Mouse (Mus musculus) hindbrain, embryonic 11.5 days (tissue): ENCODE measurements around the gene Phykpl. TPM values are rescaled to one million over a fixed set of nuclear protein-coding genes. Genes with fewer than 3 reads are reported as not detected.
A peak's percentile ranks its signal among the peaks of the same experiment; 100 is the strongest.
"Not testable (repeated sequence)": the region's sequence is repeated elsewhere in the genome, so short reads cannot be mapped to it uniquely, and the experiment has no call there.

Experiments
- ATAC-seq: fragments of 200-750 bp; cut with Nextera tagmentation; 2 replicates; pipeline ENCODE4 v1.8.0; 2017; ENCODE audit warnings: mild to moderate bottlenecking, moderate TSS enrichment, moderate library complexity; ENCODE audit not compliant: low FRiP score
- DNase-seq: peaks from one replicate; pipeline ENCODE4 v3.0.0-alpha.2; 2015; ENCODE audit warnings: low spot score
- H3K27ac ChIP-seq: fragments of 300-500 bp; sonication (generic); 2 replicates; pipeline ENCODE4 v1.5.1; 2014; ENCODE audit warnings: mild to moderate bottlenecking, low read depth, low read length
- H3K27me3 ChIP-seq: fragments of 300-500 bp; sonication (generic); 2 replicates; pipeline ENCODE4 v1.6.1; 2014; ENCODE audit warnings: mild to moderate bottlenecking, low read length, moderate library complexity, mixed read lengths; ENCODE audit not compliant: control insufficient read depth, insufficient read depth
- H3K36me3 ChIP-seq: fragments of 300-500 bp; sonication (generic); 2 replicates; pipeline ENCODE4 v1.6.1; 2014; ENCODE audit warnings: mild to moderate bottlenecking, low read length, moderate library complexity, mixed read lengths; ENCODE audit not compliant: control insufficient read depth, insufficient read depth
- H3K4me1 ChIP-seq: fragments of 300-500 bp; sonication (generic); replicated peaks from 2 replicates; pipeline ENCODE4 v1.6.1; 2014; ENCODE audit warnings: low read length, mixed read lengths; ENCODE audit not compliant: control insufficient read depth, insufficient read depth
- H3K4me2 ChIP-seq: fragments of 300-500 bp; sonication (generic); replicated peaks from 2 replicates; pipeline ENCODE4 v1.6.1; 2014; ENCODE audit warnings: mild to moderate bottlenecking, low read depth, low read length
- H3K4me3 ChIP-seq: fragments of 300-500 bp; sonication (generic); 2 replicates; pipeline ENCODE4 v1.5.1; 2014; ENCODE audit warnings: low read depth, low read length
- H3K9ac ChIP-seq: fragments of 300-500 bp; sonication (generic); 2 replicates; pipeline ENCODE4 v1.6.1; 2014; ENCODE audit warnings: low read depth, low read length
- H3K9me3 ChIP-seq: fragments of 300-500 bp; sonication (generic); 2 replicates; pipeline ENCODE4 v1.6.1; 2016; ENCODE audit warnings: low read length; ENCODE audit not compliant: control insufficient read depth
- WGBS: fragments of 180-500 bp; shearing (Covaris S2); extraction: QIAGEN DNeasy Blood & Tissue Kit; methylation state at CpG from one replicate; pipeline ENCODE4 v1.1.7; 2014; 5-methylcytosine and 5-hydroxymethylcytosine counted together
- polyA plus RNA-seq: library from polyadenylated mRNA; unstranded; fragments of >200 nt; fragmentation: Nextera tagmentation; extraction: Ambion mirVana; gene quantifications from 2 replicates; pipeline ENCODE4 v1.2.1, GENCODE M21; 2014

Phykpl gene
- polyA plus RNA-seq, 1 experiment from 2014 or later = 13.2 TPM

DNA sequence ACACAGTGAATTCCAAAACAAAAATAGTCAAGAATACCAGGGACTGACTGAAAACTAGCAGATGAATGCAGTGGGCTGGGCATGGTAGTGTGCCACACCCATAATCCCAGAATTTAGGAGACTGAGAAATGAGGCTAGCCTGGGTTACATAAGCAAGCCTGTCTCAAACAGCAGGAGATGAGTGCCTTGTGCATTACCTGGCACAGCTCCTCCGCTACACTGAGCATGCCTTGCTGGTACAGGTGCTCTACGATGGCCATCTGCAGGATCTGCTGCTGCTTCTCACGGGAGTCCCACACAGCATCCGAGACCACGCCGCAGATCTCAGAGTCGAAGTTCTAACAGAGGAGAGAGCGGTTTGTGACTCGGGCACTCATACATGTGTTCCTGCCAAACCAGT, 42.9 kb downstream of the Phykpl start:
- WGBS = 96% methylated on average over 9 of the region's 9 CpGs
- no peak overlapping the region for H3K9ac ChIP-seq
- no peak overlapping the region for H3K4me3 ChIP-seq
- H3K9me3 ChIP-seq = no peaks in the 10 kb centered on the region
- no peaks in the 10 kb centered on the region for H3K27me3 ChIP-seq
- no peak overlapping the region for H3K4me2 ChIP-seq
- peaks cover 18% of the 10 kb centered on the region for H3K36me3 ChIP-seq
- no peak overlapping the region for H3K27ac ChIP-seq
- H3K4me1 ChIP-seq = no peaks in the 10 kb centered on the region
- ATAC-seq (no peak), DNase-seq (no peak)

DNA sequence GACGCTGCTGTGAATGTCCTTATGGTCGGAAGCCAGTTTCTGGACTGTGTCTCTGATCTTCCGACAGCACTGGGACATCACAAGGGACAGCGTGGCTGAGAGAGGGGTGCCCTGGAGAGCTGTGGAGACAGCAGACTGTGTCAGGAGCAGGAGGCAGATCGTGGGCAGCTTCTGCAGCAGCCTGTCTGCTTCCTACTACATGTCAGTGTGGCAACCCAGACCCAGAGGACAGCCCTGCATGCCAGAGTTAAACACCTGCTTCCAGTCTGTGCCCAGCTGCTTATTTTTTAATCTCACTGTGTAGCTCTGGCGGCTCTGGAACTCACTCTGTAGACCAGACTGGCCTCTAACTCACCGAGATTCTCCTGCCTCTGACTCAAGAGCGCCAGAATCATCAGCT, 43.4 kb downstream of the Phykpl start:
- DNase-seq (no peak), ATAC-seq (no peak)
- Histone ChIP-seq H3K4me3 (no peak overlapping the region), H3K9me3 (no peaks in the 10 kb centered on the region), H3K27me3 (no peaks in the 10 kb centered on the region), H3K36me3 (peaks cover 18% of the 10 kb centered on the region), H3K4me2 (no peak overlapping the region), H3K27ac (no peak overlapping the region), H3K4me1 (no peaks in the 10 kb centered on the region), H3K9ac (no peak overlapping the region)
- 93% methylated on average over 8 of the region's 8 CpGs for WGBS

GRCm38 (mm10) chr11:51629651-51630314, 45.2 kb downstream of the Phykpl start:
- ATAC-seq (no peak), DNase-seq (no peak)
- H3K27ac ChIP-seq = no peak overlapping the region
- H3K9me3 ChIP-seq = no peaks in the 10 kb centered on the region
- WGBS = 86% methylated on average over 15 of the region's 15 CpGs
- no peak overlapping the region for H3K4me2 ChIP-seq
- no peak overlapping the region for H3K9ac ChIP-seq
- H3K4me1 ChIP-seq = no peaks in the 10 kb centered on the region
- H3K27me3 ChIP-seq = no peaks in the 10 kb centered on the region
- 0 out of 2 replicates have a peak, but pooled peaks cover 8% of the 10 kb centered on the region for H3K36me3 ChIP-seq
- H3K4me3 ChIP-seq = no peak overlapping the region

DNA sequence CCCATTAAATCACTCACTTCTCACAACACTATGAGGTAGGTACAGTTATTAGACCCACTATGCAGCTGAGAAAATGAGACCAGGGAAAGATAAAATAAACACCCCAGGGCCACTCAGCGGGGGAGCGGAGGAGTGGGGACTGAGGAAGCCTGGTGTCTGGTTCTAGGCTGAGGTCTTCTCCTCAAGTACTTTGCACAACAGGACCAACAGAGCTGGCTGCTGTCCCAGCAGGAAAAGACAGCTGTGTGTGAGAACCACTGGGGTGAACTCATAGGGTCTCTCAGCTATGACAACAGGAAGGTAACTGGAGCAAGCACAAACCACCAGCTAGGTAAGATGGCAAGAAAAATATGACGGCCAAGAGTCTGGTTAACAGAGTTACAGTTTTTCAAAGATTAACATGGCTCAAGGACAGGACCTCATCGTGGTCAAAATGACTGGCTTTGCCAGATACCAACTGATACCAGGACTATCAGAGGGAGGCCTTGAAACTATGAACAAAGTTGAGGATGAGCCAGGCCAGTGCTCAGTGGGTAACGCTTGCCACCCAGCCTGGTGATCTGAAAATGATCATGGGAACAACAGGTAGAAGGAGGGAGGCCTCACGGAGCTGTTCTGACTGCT, 47.7 kb downstream of the Phykpl start:
- DNase-seq = no peak
- Histone ChIP-seq H3K27ac (no peak overlapping the region), H3K9me3 (no peaks in the 10 kb centered on the region), H3K9ac (no peak overlapping the region), H3K36me3 (0 out of 2 replicates have a peak, but pooled peaks cover 3% of the 10 kb centered on the region), H3K27me3 (no peaks in the 10 kb centered on the region), H3K4me1 (no peaks in the 10 kb centered on the region), H3K4me2 (no peak overlapping the region), H3K4me3 (no peak overlapping the region)
- ATAC-seq = no peak
- WGBS = 90% methylated on average over 6 of the region's 6 CpGs

GRCm38 (mm10) chr11:51633200-51633599, 48.6 kb downstream of the Phykpl start:
- not testable (repeated sequence) for H3K4me2 ChIP-seq, H3K27ac ChIP-seq, H3K9ac ChIP-seq

DNA sequence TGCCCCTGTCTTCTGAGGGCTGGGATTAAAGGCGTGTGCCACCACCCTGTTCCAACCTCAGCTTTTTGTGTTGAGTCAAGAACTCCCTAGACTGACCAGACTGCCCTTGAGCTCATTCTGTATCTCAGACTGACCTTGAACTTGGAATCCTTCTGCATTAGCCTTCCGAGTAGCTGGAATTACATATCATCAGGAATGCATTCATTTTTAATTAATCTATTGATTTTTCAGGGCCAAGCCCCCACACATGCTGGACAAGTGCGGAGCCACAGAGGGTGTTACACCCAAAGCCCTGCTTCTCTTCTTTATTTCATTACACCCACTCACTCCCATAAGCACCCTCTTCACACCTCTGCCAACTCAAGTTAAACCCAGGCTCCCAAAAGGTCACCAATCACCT, 49.2 kb downstream of the Phykpl start:
- no peak overlapping the region for H3K27ac ChIP-seq
- DNase-seq (no peak), ATAC-seq (no peak)
- H3K27me3 ChIP-seq = no peaks in the 10 kb centered on the region
- no peaks in the 10 kb centered on the region for H3K4me1 ChIP-seq
- 91% methylated on average over 3 of the region's 3 CpGs for WGBS
- H3K36me3 ChIP-seq = no peaks in the 10 kb centered on the region
- H3K9ac ChIP-seq = no peak overlapping the region
- no peak overlapping the region for H3K4me2 ChIP-seq
- no peaks in the 10 kb centered on the region for H3K9me3 ChIP-seq
- no peak overlapping the region for H3K4me3 ChIP-seq

More at GRCm38 (mm10) chr11:51633200-51633599, 48.6 kb downstream of the Phykpl start:
- H3K27me3 ChIP-seq, ATAC-seq, H3K4me1 ChIP-seq, H3K9me3 ChIP-seq, DNase-seq, H3K4me3 ChIP-seq, H3K36me3 ChIP-seq: not testable (repeated sequence)
- 92% methylated on average over 7 of the region's 7 CpGs for WGBS

DNA sequence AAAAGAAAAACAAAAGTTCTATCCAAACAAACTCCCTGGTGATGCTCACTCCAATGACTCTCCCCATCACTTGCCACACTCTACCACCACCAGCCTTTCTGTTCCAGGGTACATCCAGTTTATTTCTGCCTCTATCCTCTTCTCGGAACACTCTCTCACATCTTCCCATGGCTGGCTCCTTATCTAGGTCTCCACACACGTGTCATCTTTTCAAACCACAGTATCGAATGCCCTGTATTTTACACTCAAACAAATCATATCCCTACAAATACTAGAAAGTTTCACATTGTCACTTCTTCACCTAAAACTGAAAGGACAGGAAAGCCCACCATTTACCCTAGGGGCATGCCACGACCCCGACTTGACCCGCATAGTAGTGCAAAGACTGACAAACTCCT, 50.6 kb downstream of the Phykpl start:
- Histone ChIP-seq H3K27me3 (no peaks in the 10 kb centered on the region), H3K36me3 (no peaks in the 10 kb centered on the region), H3K4me2 (peak overlapping the region; percentile 69), H3K9ac (peak overlapping the region; percentile 58), H3K4me3 (peak overlapping the region; percentile 64), H3K27ac (peak overlapping the region; percentile 25; the same call in 1 of the 2 replicates), H3K9me3 (no peaks in the 10 kb centered on the region), H3K4me1 (no peaks in the 10 kb centered on the region)
- 20% methylated on average over 6 of the region's 6 CpGs for WGBS
- no peak for DNase-seq
- ATAC-seq = peak; percentile 13; the same call in 1 of the 2 replicates

DNA sequence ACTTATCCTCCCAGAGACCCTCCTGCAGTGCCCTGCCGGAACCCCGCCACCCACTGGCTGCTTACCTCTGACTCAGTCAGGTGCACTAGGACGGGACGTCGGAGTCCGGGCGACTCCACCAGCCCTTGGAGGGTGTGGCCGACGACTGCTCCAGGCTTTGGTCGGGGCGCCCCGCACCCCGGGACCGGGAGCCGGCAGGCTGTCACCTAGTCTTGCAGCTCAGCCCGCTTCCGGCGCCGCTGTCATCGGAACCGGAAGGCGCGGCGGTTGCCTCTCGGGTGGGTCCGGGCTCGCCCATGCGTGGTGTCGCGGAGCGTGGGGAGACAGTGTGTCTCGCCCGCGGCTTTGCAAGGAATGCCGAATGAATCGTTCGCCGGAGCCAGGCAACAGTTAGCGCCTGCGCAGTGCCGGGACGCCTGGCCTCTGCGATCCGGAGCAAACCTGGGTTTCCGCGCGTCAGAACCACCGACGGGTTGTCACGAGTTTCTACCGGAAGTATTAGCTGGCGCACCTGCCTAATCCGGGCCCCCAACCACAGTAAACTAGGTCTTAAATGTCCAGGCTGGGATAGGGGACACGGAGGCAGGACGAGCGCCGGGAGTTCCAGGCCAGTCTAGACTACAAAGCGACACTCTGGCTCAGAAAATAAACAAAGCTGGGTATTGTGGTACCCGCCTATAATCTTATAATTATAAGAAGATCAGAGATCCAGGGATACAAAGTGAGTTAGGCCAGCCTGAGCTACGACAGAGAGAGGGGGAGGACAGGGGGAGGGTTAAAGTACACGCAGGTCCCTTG, 51.2 kb downstream of the Phykpl start, which contains the start of gene Rmnd5b:
TSS of gene Rmnd5b (minus strand) at position 372 of the 798 bp plus-strand sequence.
- peak; percentile 88 for DNase-seq
- Histone ChIP-seq H3K27me3 (no peaks in the 10 kb centered on the region), H3K4me2 (peak within 1 kb of the TSS; percentile 69), H3K4me3 (peak within 1 kb of the TSS; percentile 64), H3K27ac (peak within 1 kb of the TSS; percentile 25), H3K36me3 (no peaks in the 10 kb centered on the region), H3K9me3 (no peaks in the 10 kb centered on the region), H3K4me1 (no peaks in the 10 kb centered on the region), H3K9ac (peak within 1 kb of the TSS; percentile 58)
- 0% methylated on average over 61 of the region's 61 CpGs for WGBS
- ATAC-seq = peak; percentile 84
